Mouse (Mus musculus) E14TG2a.4 (cell line): ENCODE results near the gene Wdr18.

Source experiments
- CTCF ChIP-seq: conservative IDR thresholded peaks from 2 replicates; pipeline ENCODE4 v1.5.1; 2014; ENCODE audit warnings: low read length
- NANOG ChIP-seq: IDR thresholded peaks from 2 replicates; pipeline ENCODE4 v1.6.1; 2014; ENCODE audit warnings: borderline replicate concordance, low read length, mixed read lengths
- POU5F1 ChIP-seq: IDR thresholded peaks from 2 replicates; pipeline ENCODE4 v1.6.1; 2014; ENCODE audit warnings: low read length, borderline replicate concordance

- no peak for TF ChIP-seq CTCF
- TF ChIP-seq NANOG: no peak
- TF ChIP-seq POU5F1: no peak
These were observed 23.7 kb downstream of the Wdr18 start for GRCm38 (mm10) chr10:79983670-79984069.
